Mouse (Mus musculus) kidney, embryonic 15.5 days (tissue): Measurements from ENCODE around the gene Tab1. TPM values are rescaled to one million over a fixed set of nuclear protein-coding genes. Genes with fewer than 3 reads are reported as not detected.

ENCODE experiments used
- ATAC-seq: fragments of 200-750 bp; cut with Nextera tagmentation; replicated peaks from 2 replicates; pipeline ENCODE4 v1.8.0; 2017; ENCODE audit warnings: moderate TSS enrichment; ENCODE audit not compliant: low FRiP score
- H3K27ac ChIP-seq: fragments of 300-500 bp; sonication (generic); 2 replicates; pipeline ENCODE4 v1.5.1; 2015; ENCODE audit warnings: mild to moderate bottlenecking, inconsistent platforms
- H3K27me3 ChIP-seq: fragments of 300-500 bp; sonication (generic); 2 replicates; pipeline ENCODE4 v1.6.1; 2015; ENCODE audit warnings: inconsistent platforms
- H3K36me3 ChIP-seq: fragments of 300-500 bp; sonication (generic); 2 replicates; pipeline ENCODE4 v1.6.1; 2015; ENCODE audit warnings: inconsistent platforms
- H3K4me1 ChIP-seq: fragments of 300-500 bp; sonication (generic); 2 replicates; pipeline ENCODE4 v1.6.1; 2015; ENCODE audit warnings: inconsistent platforms
- H3K4me2 ChIP-seq: fragments of 300-500 bp; sonication (generic); 2 replicates; pipeline ENCODE4 v1.6.1; 2015; ENCODE audit warnings: moderate library complexity, mild to moderate bottlenecking, inconsistent platforms
- H3K4me3 ChIP-seq: fragments of 300-500 bp; sonication (generic); replicated peaks from 2 replicates; pipeline ENCODE4 v1.5.1; 2015; ENCODE audit warnings: mild to moderate bottlenecking, inconsistent platforms
- H3K9ac ChIP-seq: fragments of 300-500 bp; sonication (generic); 2 replicates; pipeline ENCODE4 v1.6.1; 2015; ENCODE audit warnings: mild to moderate bottlenecking, inconsistent platforms
- H3K9me3 ChIP-seq: fragments of 300-500 bp; sonication (generic); replicated peaks from 2 replicates; pipeline ENCODE4 v1.6.1; 2016; ENCODE audit warnings: inconsistent platforms
- WGBS: fragments of 180-500 bp; shearing (Covaris S2); methylation state at CpG from one replicate; pipeline ENCODE4 v1.1.7; 2015; ENCODE audit warnings: mixed read lengths; 5-methylcytosine and 5-hydroxymethylcytosine counted together
- polyA plus RNA-seq: library from polyadenylated mRNA; unstranded; fragments of >200 nt; fragmentation: Nextera tagmentation; extraction: Ambion mirVana; gene quantifications from 2 replicates; pipeline ENCODE4 v1.2.1, GENCODE M21; 2015

Tab1 gene
- 34.6 and 39.1 TPM in 2 replicates for polyA plus RNA-seq

GRCm38 (mm10) chr15:80132993-80133586 is at the start of gene Tab1:
Gene Tab1 (plus strand): TSS chr15:80133127.
- H3K27ac ChIP-seq = peak within 1 kb of the TSS; percentile 100
- ATAC-seq = peak; percentile 95
- no peaks in the 10 kb centered on the region for H3K9me3 ChIP-seq
- WGBS = under 1% methylated on average over 57 of the region's 59 CpGs
- peaks cover 16% of the 10 kb centered on the region; the same call in 1 of the 2 replicates for H3K36me3 ChIP-seq
- H3K9ac ChIP-seq = peak within 1 kb of the TSS; percentile 61
- peak within 1 kb of the TSS; percentile 83 for H3K4me2 ChIP-seq
- H3K4me3 ChIP-seq = peak within 1 kb of the TSS; percentile 72
- H3K27me3 ChIP-seq = no peaks in the 10 kb centered on the region
- peaks cover 26% of the 10 kb centered on the region for H3K4me1 ChIP-seq

- ATAC-seq = peak; percentile 96
- no peaks in the 10 kb centered on the region for H3K27me3 ChIP-seq
- peaks cover 40% of the 10 kb centered on the region for H3K36me3 ChIP-seq
- under 1% methylated on average over 30 of the region's 30 CpGs for WGBS
- H3K4me3 ChIP-seq = peak overlapping the region; percentile 68
- peak overlapping the region; percentile 81 for H3K4me2 ChIP-seq
- peak overlapping the region; percentile 96 for H3K27ac ChIP-seq
- H3K9me3 ChIP-seq = no peaks in the 10 kb centered on the region
- H3K4me1 ChIP-seq = peaks cover 34% of the 10 kb centered on the region
- peak overlapping the region; percentile 79 for H3K9ac ChIP-seq
These were observed 49.6 kb upstream of the Tab1 start for GRCm38 (mm10) chr15:80083276-80083731.

- peaks cover 34% of the 10 kb centered on the region for H3K4me1 ChIP-seq
- H3K4me2 ChIP-seq = peak overlapping the region; percentile 81
- WGBS = 2% methylated on average over 12 of the region's 12 CpGs
- no peak; the same call in none of the 2 replicates for ATAC-seq
- peak overlapping the region; percentile 96 for H3K27ac ChIP-seq
- no peaks in the 10 kb centered on the region for H3K27me3 ChIP-seq
- no peaks in the 10 kb centered on the region for H3K9me3 ChIP-seq
- H3K4me3 ChIP-seq = peak overlapping the region; percentile 68
- H3K36me3 ChIP-seq = peaks cover 35% of the 10 kb centered on the region
- H3K9ac ChIP-seq = peak overlapping the region; percentile 45
These were observed 49.2 kb upstream of the Tab1 start for GRCm38 (mm10) chr15:80083740-80084139.

GRCm38 (mm10) chr15:80087406-80088012 is 45.4 kb upstream of the Tab1 start:
- Histone ChIP-seq H3K4me2 (no peak overlapping the region), H3K4me1 (peaks cover 17% of the 10 kb centered on the region), H3K27ac (no peak overlapping the region), H3K36me3 (no peaks in the 10 kb centered on the region; the same call in 1 of the 2 replicates), H3K27me3 (peaks cover 32% of the 10 kb centered on the region), H3K9me3 (no peaks in the 10 kb centered on the region), H3K9ac (no peak overlapping the region), H3K4me3 (no peak overlapping the region)
- no peak for ATAC-seq
- 81% methylated on average over 9 of the region's 9 CpGs for WGBS

- Histone ChIP-seq H3K4me3 (no peak overlapping the region), H3K27me3 (peaks cover 43% of the 10 kb centered on the region), H3K27ac (no peak overlapping the region), H3K4me2 (no peak overlapping the region), H3K9ac (no peak overlapping the region), H3K9me3 (no peaks in the 10 kb centered on the region), H3K36me3 (no peaks in the 10 kb centered on the region), H3K4me1 (peaks cover 18% of the 10 kb centered on the region)
- 27% methylated on average over 4 of the region's 4 CpGs for WGBS
- ATAC-seq = no peak
These were observed 44.3 kb upstream of the Tab1 start for GRCm38 (mm10) chr15:80088637-80089036.

GRCm38 (mm10) chr15:80090155-80090554 is 42.8 kb upstream of the Tab1 start:
- Histone ChIP-seq H3K9ac (no peak overlapping the region), H3K9me3 (no peaks in the 10 kb centered on the region), H3K4me1 (peaks cover 18% of the 10 kb centered on the region), H3K36me3 (no peaks in the 10 kb centered on the region), H3K4me3 (no peak overlapping the region), H3K27ac (no peak overlapping the region), H3K27me3 (peaks cover 52% of the 10 kb centered on the region), H3K4me2 (no peak overlapping the region)
- WGBS = 74% methylated on average over 11 of the region's 11 CpGs
- no peak for ATAC-seq

- peak overlapping the region; percentile 56 for H3K9ac ChIP-seq
- peak overlapping the region; percentile 93 for H3K4me2 ChIP-seq
- 1% methylated on average over 17 of the region's 17 CpGs for WGBS
- H3K4me3 ChIP-seq = peak overlapping the region; percentile 64
- no peak overlapping the region for H3K27ac ChIP-seq
- H3K9me3 ChIP-seq = no peaks in the 10 kb centered on the region
- peaks cover 18% of the 10 kb centered on the region for H3K4me1 ChIP-seq
- H3K27me3 ChIP-seq = peaks cover 55% of the 10 kb centered on the region
- no peak for ATAC-seq
- H3K36me3 ChIP-seq = no peaks in the 10 kb centered on the region
These were observed 42.2 kb upstream of the Tab1 start for GRCm38 (mm10) chr15:80090741-80091120.

- Histone ChIP-seq H3K27me3 (peaks cover 61% of the 10 kb centered on the region), H3K4me1 (peaks cover 22% of the 10 kb centered on the region), H3K9me3 (no peaks in the 10 kb centered on the region), H3K27ac (no peak within 1 kb of the TSS), H3K9ac (peak within 1 kb of the TSS; percentile 56), H3K4me3 (peak within 1 kb of the TSS; percentile 64), H3K36me3 (no peaks in the 10 kb centered on the region), H3K4me2 (peak within 1 kb of the TSS; percentile 93)
- peak; percentile 57 for ATAC-seq
- WGBS = 1% methylated on average over 86 of the region's 86 CpGs
These were observed 41.6 kb upstream of the Tab1 start, which contains the start of the genes Syngr1 and Rpl3 for GRCm38 (mm10) chr15:80091121-80091955. Gene Syngr1 (plus strand): TSS chr15:80091334. Gene Rpl3 (minus strand): TSS chr15:80091868.

- peaks cover 29% of the 10 kb centered on the region for H3K4me1 ChIP-seq
- H3K4me2 ChIP-seq = peak overlapping the region; percentile 93
- 19% methylated on average over 7 of the region's 7 CpGs for WGBS
- no peaks in the 10 kb centered on the region for H3K9me3 ChIP-seq
- ATAC-seq = no peak
- H3K27me3 ChIP-seq = peaks cover 64% of the 10 kb centered on the region
- H3K9ac ChIP-seq = 0 out of 2 replicates have a peak overlapping the region, but pooled peaks have one; percentile 56
- H3K36me3 ChIP-seq = no peaks in the 10 kb centered on the region
- no peak overlapping the region for H3K27ac ChIP-seq
- peak overlapping the region; percentile 64 for H3K4me3 ChIP-seq
These were observed 40.9 kb upstream of the Tab1 start for GRCm38 (mm10) chr15:80092041-80092441.

GRCm38 (mm10) chr15:80092599-80092998 is 40.3 kb upstream of the Tab1 start:
- Histone ChIP-seq H3K27ac (no peak overlapping the region), H3K4me1 (peaks cover 34% of the 10 kb centered on the region), H3K36me3 (no peaks in the 10 kb centered on the region), H3K4me2 (peak overlapping the region; percentile 93), H3K9ac (no peak overlapping the region), H3K9me3 (no peaks in the 10 kb centered on the region), H3K27me3 (peaks cover 68% of the 10 kb centered on the region), H3K4me3 (no peak overlapping the region)
- WGBS = 11% methylated on average over 8 of the region's 8 CpGs
- no peak for ATAC-seq

GRCm38 (mm10) chr15:80094201-80094600 is 38.7 kb upstream of the Tab1 start:
- H3K9me3 ChIP-seq = no peaks in the 10 kb centered on the region
- no peak overlapping the region for H3K9ac ChIP-seq
- ATAC-seq = no peak
- no peak overlapping the region for H3K4me2 ChIP-seq
- WGBS = 89% methylated on average over 13 of the region's 13 CpGs
- H3K27ac ChIP-seq = no peak overlapping the region
- H3K36me3 ChIP-seq = no peaks in the 10 kb centered on the region
- peaks cover 44% of the 10 kb centered on the region for H3K4me1 ChIP-seq
- H3K4me3 ChIP-seq = no peak overlapping the region
- H3K27me3 ChIP-seq = peaks cover 82% of the 10 kb centered on the region

- H3K27ac ChIP-seq = no peak overlapping the region
- no peak overlapping the region for H3K4me3 ChIP-seq
- no peak for ATAC-seq
- no peaks in the 10 kb centered on the region for H3K36me3 ChIP-seq
- H3K27me3 ChIP-seq = peaks cover 78% of the 10 kb centered on the region
- H3K4me1 ChIP-seq = peaks cover 44% of the 10 kb centered on the region
- no peak overlapping the region for H3K4me2 ChIP-seq
- no peak overlapping the region for H3K9ac ChIP-seq
- WGBS = 43% methylated on average over 1 of the region's 1 CpGs
- no peaks in the 10 kb centered on the region for H3K9me3 ChIP-seq
These were observed 37.3 kb upstream of the Tab1 start for GRCm38 (mm10) chr15:80095596-80095995.
